Mouse (Mus musculus): ENCODE results near the gene Tspan12. TPM values are rescaled to one million over a fixed set of nuclear protein-coding genes. Genes with fewer than 3 reads are reported as not detected.

Tspan12 gene
- polyA plus RNA-seq (2012; rRNA removed; ENCODE audit: low replicate concordance), result 0.31 and 2.8 TPM in 2 replicates

DNA sequence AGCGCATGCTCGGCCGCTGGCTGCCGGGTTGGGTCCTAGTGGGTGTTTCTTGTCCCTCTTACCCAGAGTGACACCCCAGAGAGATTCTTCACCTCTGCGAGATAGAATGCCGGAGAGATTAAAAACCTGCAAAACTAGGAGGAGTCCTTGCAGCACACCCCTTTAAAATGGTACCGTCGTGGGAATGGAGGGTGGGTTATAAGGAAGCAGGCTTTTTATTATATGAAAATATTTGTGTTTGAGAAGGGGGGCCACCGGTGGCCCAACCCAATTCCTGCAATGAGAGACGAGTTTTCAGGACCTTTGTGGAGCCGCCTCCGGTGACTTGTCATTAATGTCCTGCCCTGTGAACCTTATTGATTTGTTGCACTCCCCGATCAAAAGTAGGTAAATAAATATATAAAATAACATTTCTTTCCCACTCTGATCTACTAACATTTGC is at the start of gene Tspan12:
Tspan12 (minus strand) TSS at position 172 of the 442 bp plus-strand sequence.

Other genes with a start within 250 kb of the Tspan12 start
- 1.4 and 1.8 TPM in 2 replicates for gene Ing3, start 97.1 kb upstream of the Tspan12 start, polyA plus RNA-seq (2012; rRNA removed; ENCODE audit: low replicate concordance)
- gene Cped1, start 133.4 kb upstream of the Tspan12 start, polyA plus RNA-seq (2012; rRNA removed; ENCODE audit: low replicate concordance), result 0.57 and 2.0 TPM in 2 replicates